8 mouse cellular contexts compared by ENCODE assay signal in genomic region chr6:145250820-145251219, GRCm38 (mm10). TPM values are rescaled to one million over a fixed set of nuclear protein-coding genes. Genes with fewer than 3 reads are reported as not detected.
DNase-seq lines count a peak whose midpoint lies in the region; ATAC-seq and TF ChIP-seq lines count a peak whose summit lies in the region.

No protein-coding gene starts in this region.

- TF ChIP-seq EP300 in heart, postnatal 0 days (IDR thresholded peaks at IDR 0.05; ENCODE audit: low read depth): no peak

- H3K4me2 ChIP-seq in kidney, postnatal 0 days (ENCODE audit: low read length): peak overlapping the region; percentile 69
- H3K4me2 ChIP-seq in heart, postnatal 0 days (ENCODE audit: low read depth, low read length): peak overlapping the region; percentile 85
- H3K4me2 ChIP-seq in myocyte (ENCODE audit: low read depth): peak overlapping the region; percentile 91

- no peak overlapping the region for H3ac ChIP-seq in myocyte (ENCODE audit: control insufficient read depth, insufficient read length)

- 0 out of 2 replicates have a peak, but pooled peaks cover 5% of the 10 kb centered on the region for H3K36me3 ChIP-seq in kidney, postnatal 0 days (ENCODE audit: insufficient read depth, low read length)
- peaks cover 7% of the 10 kb centered on the region for H3K36me3 ChIP-seq in heart, postnatal 0 days (replicated peaks; ENCODE audit: control insufficient read depth, insufficient read depth, low read length)
- H3K36me3 ChIP-seq in myocyte (ENCODE audit: control insufficient read depth, insufficient read depth): no peaks in the 10 kb centered on the region

- peaks cover 37% of the 10 kb centered on the region for H3K79me2 ChIP-seq in myocyte (ENCODE audit: control insufficient read depth, insufficient read depth)

- H3K9ac ChIP-seq in kidney, postnatal 0 days (ENCODE audit: low read depth, low read length): peak overlapping the region; percentile 97
- H3K9ac ChIP-seq in heart, postnatal 0 days (replicated peaks; ENCODE audit: low read depth, low read length): peak overlapping the region; percentile 92

- H3K9me3 ChIP-seq in kidney, postnatal 0 days (replicated peaks; ENCODE audit: low read length): no peaks in the 10 kb centered on the region
- no peaks in the 10 kb centered on the region for H3K9me3 ChIP-seq in heart, postnatal 0 days (replicated peaks; ENCODE audit: control insufficient read depth, low read length)

- H3K27me3 ChIP-seq in kidney, postnatal 0 days (ENCODE audit: insufficient read depth, low read length): no peaks in the 10 kb centered on the region
- 0 out of 2 replicates have a peak, but pooled peaks cover 11% of the 10 kb centered on the region for H3K27me3 ChIP-seq in heart, postnatal 0 days (ENCODE audit: control insufficient read depth, insufficient read depth, low read length)
- H3K27me3 ChIP-seq in myocyte (ENCODE audit: control insufficient read depth, insufficient read depth, insufficient read length): no peaks in the 10 kb centered on the region

- no peak for TF ChIP-seq CTCF in kidney, postnatal 0 days (IDR thresholded peaks at IDR 0.05; ENCODE audit: low read depth)
- no peak for TF ChIP-seq CTCF in cortical plate, adult 2 months (IDR thresholded peaks at IDR 0.05; ENCODE audit: extremely low read depth, insufficient read depth, low read length)
- TF ChIP-seq CTCF in heart, postnatal 0 days (IDR thresholded peaks at IDR 0.05; ENCODE audit: low read depth): no peak

- intact Hi-C loops in left cerebral cortex, postnatal 25 days (cut with DNase I): loop anchor here (1.0 kb wide), 2 partner anchors 40 to 89 kb away; partner anchors contain the start of genes Casc1 and Etfrf1

- H3K4me3 ChIP-seq in kidney, postnatal 0 days (replicated peaks; ENCODE audit: low read depth, low read length): peak overlapping the region; percentile 96
- peak overlapping the region; percentile 90 for H3K4me3 ChIP-seq in cortical plate, adult 2 months (ENCODE audit: insufficient read depth, low read length)
- H3K4me3 ChIP-seq in heart, postnatal 0 days (ENCODE audit: low read depth, low read length): peak overlapping the region; percentile 97
- H3K4me3 ChIP-seq in myocyte: peak overlapping the region; percentile 41

- ATAC-seq in kidney, postnatal 0 days (replicated peaks; ENCODE audit: low FRiP score, low read depth): no peak; the same call in 1 of the 2 replicates
- no peak for ATAC-seq in heart, postnatal 0 days (ENCODE audit: insufficient read depth, low read depth)

- 9% methylated on average over 16 of the region's 16 CpGs for WGBS in kidney, postnatal 0 days
- 18% methylated on average over 16 of the region's 16 CpGs for WGBS in heart, postnatal 0 days

- peak; percentile 20 for DNase-seq in kidney, postnatal 0 days (ENCODE audit: low spot score)
- no peak for DNase-seq in kidney, postnatal 4 days
- no peak for DNase-seq in heart, postnatal 0 days (ENCODE audit: low spot score)
- DNase-seq in left cerebral cortex, postnatal 25 days (ENCODE audit: low spot score in 2 of 2): peak; percentile 50 to 70
- no peak for DNase-seq in urinary bladder, postnatal 25 days (ENCODE audit: low spot score)
- no peak for DNase-seq in adrenal gland, adult 18-20 months (ENCODE audit: low spot score in 2 of 2)

- no peak for TF ChIP-seq POLR2A in cortical plate, adult 2 months (IDR thresholded peaks at IDR 0.05; ENCODE audit: extremely low read depth, insufficient read depth, low read length)
- no peak for TF ChIP-seq POLR2A in myocyte (IDR thresholded peaks at IDR 0.05; ENCODE audit: insufficient read length, low read depth)

- H3K4me1 ChIP-seq in kidney, postnatal 0 days (replicated peaks; ENCODE audit: insufficient read depth, low read length): no peaks in the 10 kb centered on the region
- peaks cover 5% of the 10 kb centered on the region for H3K4me1 ChIP-seq in cortical plate, adult 2 months (ENCODE audit: control insufficient read depth, insufficient read depth, low read length)
- H3K4me1 ChIP-seq in heart, postnatal 0 days (ENCODE audit: control insufficient read depth, insufficient read depth): peaks cover 8% of the 10 kb centered on the region; the same call in 1 of the 2 replicates

- peak overlapping the region; percentile 90 for H3K27ac ChIP-seq in kidney, postnatal 0 days
- no peak overlapping the region for H3K27ac ChIP-seq in cortical plate, adult 2 months (ENCODE audit: insufficient read depth, low read length)
- peak overlapping the region; percentile 90 for H3K27ac ChIP-seq in heart, postnatal 0 days (ENCODE audit: low read depth)

TF ChIP-seq in myocyte, 11 proteins besides CTCF, POLR2A, EP300 and RAD21:
- no peak for TF ChIP-seq USF1 (IDR thresholded peaks at IDR 0.05; ENCODE audit: low read depth)
- no peak for TF ChIP-seq MAX (IDR thresholded peaks at IDR 0.05; ENCODE audit: low read depth)
- no peak for TF ChIP-seq MYOG (IDR thresholded peaks at IDR 0.05; ENCODE audit: control insufficient read depth in 1 of 3, insufficient read depth in 1 of 3, insufficient read length in 2 of 3, low read depth in 2 of 3)
- TF ChIP-seq MYOD1 (IDR thresholded peaks at IDR 0.05; ENCODE audit: control insufficient read depth in 1 of 3, insufficient read length in 2 of 3, low read depth in 2 of 3): no peak
- TF ChIP-seq CEBPB (IDR thresholded peaks at IDR 0.05; ENCODE audit: insufficient read depth, poor library complexity, severe bottlenecking): no peak
- no peak for TF ChIP-seq SRF (IDR thresholded peaks at IDR 0.05; ENCODE audit: control insufficient read depth, insufficient read length, low read depth)
- TF ChIP-seq E2F4 (IDR thresholded peaks at IDR 0.05; ENCODE audit: insufficient read depth): no peak
- TF ChIP-seq TCF3 (IDR thresholded peaks at IDR 0.05; ENCODE audit: insufficient read length, low read depth): no peak
- no peak for TF ChIP-seq REST (IDR thresholded peaks at IDR 0.05; ENCODE audit: insufficient read depth, insufficient read length)
- no peak for TF ChIP-seq TCF12 (IDR thresholded peaks at IDR 0.05; ENCODE audit: insufficient read depth, poor library complexity, severe bottlenecking)
- TF ChIP-seq POLR2AphosphoS2 (IDR thresholded peaks at IDR 0.05; ENCODE audit: insufficient read length, low read depth): no peak

RNA-seq across cellular contexts. Expression of gene Kras, which starts 0.8 kb away (rescaled TPM):
- polyA plus RNA-seq in kidney, postnatal 0 days (2015; fragmentation: Nextera tagmentation; extraction: Ambion mirVana): 64.6 and 71.1 TPM in 2 replicates
- 45.5 and 46.3 TPM in 2 replicates for polyA plus RNA-seq in cortical plate, adult 2 months (2012; rRNA removed)
- 10.2 and 16.8 TPM in 2 replicates for total RNA-seq in heart, postnatal 0 days (2014; rRNA removed; ENCODE audit: low replicate concordance)
- 29.2 and 34.2 TPM in 2 replicates for polyA plus RNA-seq in heart, postnatal 0 days (2015; fragmentation: Nextera tagmentation; extraction: Ambion mirVana)
- total RNA-seq in left cerebral cortex, postnatal 25 days (2021): 10 to 100 TPM; 79.2 to 84.0 TPM
- 15.8 TPM for polyA plus RNA-seq in myocyte (2012; fragmentation: generic; extraction: Trizol)
- total RNA-seq in adrenal gland, adult 18-20 months (2021): 10 to 100 TPM; 39.7 to 50.8 TPM

RNA-seq across cellular contexts. Expression of gene Etfrf1, which starts 39.9 kb away (rescaled TPM):
- 58.2 and 59.7 TPM in 2 replicates for polyA plus RNA-seq in kidney, postnatal 0 days (2015; fragmentation: Nextera tagmentation; extraction: Ambion mirVana)
- polyA plus RNA-seq in cortical plate, adult 2 months (2012; rRNA removed): 24.8 and 27.7 TPM in 2 replicates
- 27.6 and 31.8 TPM in 2 replicates for total RNA-seq in heart, postnatal 0 days (2014; rRNA removed; ENCODE audit: low replicate concordance)
- 86.9 and 99.7 TPM in 2 replicates for polyA plus RNA-seq in heart, postnatal 0 days (2015; fragmentation: Nextera tagmentation; extraction: Ambion mirVana)
- 10 to 100 TPM; 20.6 to 21.7 TPM for total RNA-seq in left cerebral cortex, postnatal 25 days (2021)
- polyA plus RNA-seq in myocyte (2012; fragmentation: generic; extraction: Trizol): 10.0 TPM
- total RNA-seq in adrenal gland, adult 18-20 months (2021): 100 to 1,000 TPM; 113 to 164 TPM

RNA-seq across cellular contexts. Expression of gene Casc1, which starts 40.0 kb away (rescaled TPM):
- polyA plus RNA-seq in kidney, postnatal 0 days (2015; fragmentation: Nextera tagmentation; extraction: Ambion mirVana): 0.46 TPM in 2 replicates
- polyA plus RNA-seq in cortical plate, adult 2 months (2012; rRNA removed): 0.95 and 1.5 TPM in 2 replicates
- total RNA-seq in heart, postnatal 0 days (2014; rRNA removed; ENCODE audit: low replicate concordance): 0.08 and 2.2 TPM in 2 replicates
- polyA plus RNA-seq in heart, postnatal 0 days (2015; fragmentation: Nextera tagmentation; extraction: Ambion mirVana): 0.42 and 0.51 TPM in 2 replicates
- total RNA-seq in left cerebral cortex, postnatal 25 days (2021): 1 to 10 TPM; 1.3 to 1.5 TPM
- polyA plus RNA-seq in myocyte (2012; fragmentation: generic; extraction: Trizol): 0.11 TPM
- total RNA-seq in adrenal gland, adult 18-20 months (2021): under 1 TPM; 0.17 to 0.48 TPM

Comparison
In these comparisons a context has a peak if more than half of its experiments do, and no peak if none do; other contexts are left out.
1. DNase-seq: peak in kidney, postnatal 0 days (single experiment) and left cerebral cortex, postnatal 25 days (2 of 2); none in kidney, postnatal 4 days (0 of 2), heart, postnatal 0 days (single experiment), urinary bladder, postnatal 25 days (single experiment) and adrenal gland, adult 18-20 months (0 of 2).
2. H3K4me3 ChIP-seq: peak in every context shown above with its lines; median percentile 97 in heart, postnatal 0 days; 96 in kidney, postnatal 0 days; 90 in cortical plate, adult 2 months; 41 in myocyte.
3. Peak in every context shown above with its lines, with median percentiles within 50 percentile points of each other: H3K4me2 ChIP-seq.